Mouse (Mus musculus): ENCODE measurements around the gene Mmp11.
"Not testable (repeated sequence)": the region's sequence is repeated elsewhere in the genome, so short reads cannot be mapped to it uniquely, and the experiment has no call there.

DNA sequence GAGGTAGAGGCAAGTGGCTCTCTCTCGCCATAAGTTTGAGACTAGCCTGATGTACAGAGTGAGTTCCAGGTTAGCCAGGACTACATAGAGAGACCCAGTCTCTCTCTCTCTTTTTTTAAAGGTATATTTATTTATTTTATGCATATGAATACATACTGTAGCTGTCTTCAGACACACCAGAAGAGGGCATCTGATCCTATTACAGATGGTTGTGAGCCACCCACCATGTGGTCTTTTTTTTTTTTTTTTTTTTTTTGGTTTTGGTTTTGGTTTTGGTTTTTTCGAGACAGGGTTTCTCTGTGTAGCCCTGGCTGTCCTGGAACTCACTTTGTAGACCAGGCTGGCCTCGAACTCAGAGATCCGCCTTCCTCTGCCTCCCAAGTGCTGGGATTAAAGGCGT is 48.8 kb downstream of the Mmp11 start:
- TF ChIP-seq POLR2A (IDR thresholded peaks at IDR 0.05; ENCODE audit: borderline replicate concordance, control insufficient read depth, low read depth, low read length); CTCF (IDR thresholded peaks at IDR 0.05; ENCODE audit: control insufficient read depth, insufficient read depth, low read length): not testable (repeated sequence)
